Mouse (Mus musculus) granulocyte monocyte progenitor cell, adult 5-6 weeks (primary cell): ENCODE measurements at regions not wholly inside any gene's neighbourhood (a gene's known extent, or its start where the extent isn't known, plus 50 kb on each side); places are given as distances from the start of the nearest gene placed in this dataset.

ENCODE experiments used
- ATAC-seq: replicated peaks from 2 replicates; pipeline ENCODE4 v1.8.0; 2016; ENCODE audit warnings: mild to moderate bottlenecking, moderate TSS enrichment, inconsistent platforms; ENCODE audit not compliant: poor library complexity, severe bottlenecking

- ATAC-seq = no peak
Measured at GRCm38 (mm10) chr3:134330943-134331342, 94.7 kb downstream of the Cxxc4 start.

GRCm38 (mm10) chr3:134331499-134332153 lies 95.3 kb downstream of the Cxxc4 start:
- no peak for ATAC-seq

- ATAC-seq = peak; percentile 98
Measured at GRCm38 (mm10) chr3:134339093-134339695, 102.9 kb downstream of the Cxxc4 start.

- no peak for ATAC-seq
Measured at GRCm38 (mm10) chr3:134365948-134366347, 129.7 kb downstream of the Cxxc4 start.

GRCm38 (mm10) chr3:134366761-134367160 lies 130.5 kb downstream of the Cxxc4 start:
- no peak for ATAC-seq

- no peak for ATAC-seq
Measured at GRCm38 (mm10) chr3:134368591-134368990, 132.3 kb downstream of the Cxxc4 start.

- ATAC-seq = no peak
Measured at GRCm38 (mm10) chr3:134369126-134369525, 132.8 kb downstream of the Cxxc4 start.

GRCm38 (mm10) chr3:134379549-134379948 lies 143.3 kb downstream of the Cxxc4 start:
- ATAC-seq = no peak

- ATAC-seq = no peak
Measured at GRCm38 (mm10) chr3:134390472-134391336, 154.4 kb downstream of the Cxxc4 start.

- no peak for ATAC-seq
Measured at GRCm38 (mm10) chr3:134400395-134401090, 164.3 kb downstream of the Cxxc4 start.

GRCm38 (mm10) chr3:134415606-134416328 lies 179.5 kb downstream of the Cxxc4 start:
- no peak for ATAC-seq

- no peak for ATAC-seq
Measured at GRCm38 (mm10) chr3:134427633-134428032, 191.3 kb downstream of the Cxxc4 start.

GRCm38 (mm10) chr3:134466611-134467010 lies 230.3 kb downstream of the Cxxc4 start:
- no peak for ATAC-seq

GRCm38 (mm10) chr3:134487280-134487679 lies 251.0 kb downstream of the Cxxc4 start:
- ATAC-seq = no peak

- ATAC-seq = no peak
Measured at GRCm38 (mm10) chr3:134489966-134490543, 253.8 kb downstream of the Cxxc4 start.

GRCm38 (mm10) chr3:134509702-134510101 lies 273.4 kb downstream of the Cxxc4 start:
- ATAC-seq = no peak

GRCm38 (mm10) chr3:134525795-134526194 lies 289.5 kb downstream of the Cxxc4 start:
- no peak for ATAC-seq

GRCm38 (mm10) chr3:134560144-134560543 lies 268.7 kb upstream of the Tacr3 start:
- ATAC-seq = no peak

- no peak for ATAC-seq
Measured at GRCm38 (mm10) chr3:134578759-134579158, 250.0 kb upstream of the Tacr3 start.

GRCm38 (mm10) chr3:134588630-134589029 lies 240.2 kb upstream of the Tacr3 start:
- ATAC-seq = no peak
